Mouse (Mus musculus) kidney, postnatal 0 days (tissue): Measurements from ENCODE around the gene Edem3. TPM values are rescaled to one million over a fixed set of nuclear protein-coding genes. Genes with fewer than 3 reads are reported as not detected.

Experiments used
- ATAC-seq: fragments of 200-750 bp; cut with Nextera tagmentation; replicated peaks from 2 replicates; pipeline ENCODE4 v1.8.0; 2017; ENCODE audit warnings: low read depth, moderate number of reproducible peaks, moderate TSS enrichment, moderate library complexity; ENCODE audit not compliant: low FRiP score
- DNase-seq: peaks from one replicate; pipeline ENCODE4 v3.0.0-alpha.2; 2016; ENCODE audit warnings: low spot score
- H3K27ac ChIP-seq: fragments of 300-500 bp; sonication (generic); 2 replicates; pipeline ENCODE4 v1.5.1; 2014; ENCODE audit warnings: mild to moderate bottlenecking
- H3K27me3 ChIP-seq: fragments of 300-500 bp; sonication (generic); 2 replicates; pipeline ENCODE4 v1.6.1; 2014; ENCODE audit warnings: low read length, mixed read lengths; ENCODE audit not compliant: insufficient read depth
- H3K36me3 ChIP-seq: fragments of 300-500 bp; sonication (generic); 2 replicates; pipeline ENCODE4 v1.6.1; 2014; ENCODE audit warnings: low read length, mixed read lengths; ENCODE audit not compliant: insufficient read depth
- H3K4me1 ChIP-seq: fragments of 300-500 bp; sonication (generic); replicated peaks from 2 replicates; pipeline ENCODE4 v1.6.1; 2014; ENCODE audit warnings: antibody characterized with exemption, low read length, mixed read lengths; ENCODE audit not compliant: insufficient read depth
- H3K4me2 ChIP-seq: fragments of 300-500 bp; sonication (generic); 2 replicates; pipeline ENCODE4 v1.6.1; 2014; ENCODE audit warnings: mild to moderate bottlenecking, low read length, moderate library complexity, mixed read lengths
- H3K4me3 ChIP-seq: fragments of 300-500 bp; sonication (generic); replicated peaks from 2 replicates; pipeline ENCODE4 v1.5.1; 2014; ENCODE audit warnings: low read depth, low read length
- H3K9ac ChIP-seq: fragments of 300-500 bp; sonication (generic); 2 replicates; pipeline ENCODE4 v1.6.1; 2014; ENCODE audit warnings: low read depth, low read length
- H3K9me3 ChIP-seq: fragments of 300-500 bp; sonication (generic); replicated peaks from 2 replicates; pipeline ENCODE4 v1.6.1; 2016; ENCODE audit warnings: low read length, inconsistent platforms, mixed read lengths
- CTCF ChIP-seq: IDR thresholded peaks from 2 replicates; pipeline ENCODE4 v1.5.1; 2016; ENCODE audit warnings: antibody characterized with exemption, low read depth, mild to moderate bottlenecking, moderate library complexity
- WGBS: fragments of 180-500 bp; shearing (Covaris S2); extraction: QIAGEN DNeasy Blood & Tissue Kit; methylation state at CpG from one replicate; pipeline ENCODE4 v1.1.7; 2014; 5-methylcytosine and 5-hydroxymethylcytosine counted together
- polyA plus RNA-seq: library from polyadenylated mRNA; unstranded; fragments of >200 nt; fragmentation: Nextera tagmentation; extraction: Ambion mirVana; gene quantifications from 2 replicates; pipeline ENCODE4 v1.2.1, GENCODE M21; 2015

Gene Edem3
- 11.2 and 11.7 TPM in 2 replicates for polyA plus RNA-seq

DNA sequence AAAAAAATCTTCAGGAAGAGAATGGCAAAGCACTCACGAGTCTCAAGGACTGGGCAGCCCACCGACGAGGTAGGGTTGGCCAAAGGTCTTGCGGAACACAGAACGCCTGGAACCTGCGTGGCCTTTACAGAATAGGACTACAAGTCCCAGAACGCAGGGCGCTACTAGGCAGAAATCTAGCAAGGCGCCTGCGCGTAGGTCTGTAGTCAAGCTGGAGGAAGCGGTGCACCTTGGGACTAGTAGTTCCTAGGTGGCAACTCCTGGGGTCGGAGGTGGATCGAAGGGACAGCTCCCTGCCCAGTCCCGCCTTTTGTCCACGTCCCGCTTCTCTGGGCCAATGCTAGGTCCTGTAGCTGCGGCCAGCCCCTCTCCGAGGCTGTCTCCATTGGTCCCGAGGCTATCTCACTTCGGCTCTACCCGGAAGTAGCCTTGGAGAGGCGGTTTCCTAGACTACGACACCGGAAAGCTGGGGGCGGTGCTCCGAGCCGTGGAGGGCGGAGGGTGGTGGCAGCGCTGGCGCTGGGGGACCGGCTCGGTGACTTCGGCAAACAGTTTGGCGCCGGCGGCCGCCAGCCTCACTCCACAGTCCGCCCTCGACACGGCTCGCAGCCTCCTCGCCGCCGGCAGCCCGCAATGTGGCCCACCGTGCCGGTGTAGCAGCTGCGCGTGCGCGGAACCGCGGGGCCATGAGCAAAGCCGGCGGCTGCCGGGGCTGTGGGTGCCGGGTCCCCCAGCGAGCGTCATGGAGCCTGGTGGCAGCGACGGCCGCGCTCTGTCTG is at the start of gene Edem3:
Edem3 (plus strand) TSS at position 491 of the 779 bp plus-strand sequence.
- Histone ChIP-seq H3K4me2 (peak within 1 kb of the TSS; percentile 95), H3K27me3 (no peaks in the 10 kb centered on the region), H3K36me3 (no peaks in the 10 kb centered on the region), H3K4me3 (peak within 1 kb of the TSS; percentile 80), H3K27ac (peak within 1 kb of the TSS; percentile 84), H3K9ac (peak within 1 kb of the TSS; percentile 74), H3K4me1 (peaks cover 8% of the 10 kb centered on the region), H3K9me3 (no peaks in the 10 kb centered on the region)
- peak; percentile 100 for DNase-seq
- no peak for TF ChIP-seq CTCF
- peak; percentile 100 for ATAC-seq
- WGBS: under 1% methylated on average over 64 of the region's 64 CpGs

DNA sequence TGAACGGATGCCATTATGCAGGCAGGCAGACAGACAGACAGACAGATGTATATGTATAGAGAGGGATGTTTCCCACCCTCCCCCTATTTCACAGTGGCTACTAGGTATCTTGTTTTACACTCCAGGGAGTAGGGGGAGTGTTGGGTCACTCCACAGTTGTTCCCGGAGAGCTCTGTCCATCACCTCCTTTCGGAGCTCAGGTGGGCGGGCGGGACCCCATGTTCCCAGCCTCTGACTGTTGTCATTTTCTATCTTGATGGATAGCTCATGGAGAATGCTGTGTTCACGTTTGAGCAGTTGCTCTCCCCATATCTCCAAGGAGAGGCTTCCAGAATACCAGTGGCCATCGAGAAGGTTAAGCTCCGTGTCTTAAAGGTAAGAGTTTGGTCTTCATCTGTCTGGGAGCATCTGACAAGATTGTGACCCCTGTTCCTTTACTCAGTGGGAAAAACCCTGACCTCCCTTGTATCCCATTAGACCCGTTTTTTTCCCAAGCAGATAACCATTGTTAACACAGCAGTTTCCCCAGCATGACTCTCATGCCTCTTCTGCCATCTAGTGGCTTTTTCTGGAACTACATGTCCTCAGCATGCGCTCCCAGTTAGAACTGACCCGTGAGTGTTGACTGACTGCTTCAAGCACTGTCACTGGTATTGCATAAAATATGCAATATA is 49.3 kb upstream of the Edem3 start:
- Histone ChIP-seq H3K27me3 (no peaks in the 10 kb centered on the region), H3K27ac (no peak overlapping the region), H3K9me3 (no peaks in the 10 kb centered on the region), H3K36me3 (no peaks in the 10 kb centered on the region), H3K4me2 (no peak overlapping the region), H3K9ac (no peak overlapping the region), H3K4me1 (peaks cover 10% of the 10 kb centered on the region; the same call in 1 of the 2 replicates), H3K4me3 (no peak overlapping the region)
- DNase-seq (peak; percentile 92), ATAC-seq (peak; percentile 51)
- WGBS: 30% methylated on average over 11 of the region's 11 CpGs
- TF ChIP-seq CTCF: peak; percentile 96

DNA sequence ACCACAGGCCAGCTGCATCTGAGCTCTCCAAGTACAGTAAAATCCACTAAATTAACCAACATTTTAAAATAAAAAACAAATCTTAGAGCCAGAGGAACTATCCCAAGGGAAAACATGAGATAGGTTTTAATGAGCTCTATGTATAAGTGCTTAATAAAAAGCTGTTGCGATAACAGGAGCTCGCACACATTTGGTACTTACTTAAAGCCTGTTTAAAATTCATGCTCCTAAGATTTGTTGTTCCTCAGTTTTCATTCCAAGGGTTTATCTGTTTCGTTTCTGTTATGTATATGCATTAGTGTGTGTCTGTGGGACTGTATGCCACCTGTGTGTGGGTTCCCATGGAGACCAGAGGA is 48.8 kb upstream of the Edem3 start:
- Histone ChIP-seq H3K9ac (no peak overlapping the region), H3K4me1 (peaks cover 10% of the 10 kb centered on the region; the same call in 1 of the 2 replicates), H3K27ac (no peak overlapping the region), H3K36me3 (no peaks in the 10 kb centered on the region), H3K9me3 (no peaks in the 10 kb centered on the region), H3K4me3 (no peak overlapping the region), H3K4me2 (no peak overlapping the region), H3K27me3 (no peaks in the 10 kb centered on the region)
- ATAC-seq (no peak), DNase-seq (no peak)
- no peak for TF ChIP-seq CTCF
- 86% methylated on average over 3 of the region's 3 CpGs for WGBS

DNA sequence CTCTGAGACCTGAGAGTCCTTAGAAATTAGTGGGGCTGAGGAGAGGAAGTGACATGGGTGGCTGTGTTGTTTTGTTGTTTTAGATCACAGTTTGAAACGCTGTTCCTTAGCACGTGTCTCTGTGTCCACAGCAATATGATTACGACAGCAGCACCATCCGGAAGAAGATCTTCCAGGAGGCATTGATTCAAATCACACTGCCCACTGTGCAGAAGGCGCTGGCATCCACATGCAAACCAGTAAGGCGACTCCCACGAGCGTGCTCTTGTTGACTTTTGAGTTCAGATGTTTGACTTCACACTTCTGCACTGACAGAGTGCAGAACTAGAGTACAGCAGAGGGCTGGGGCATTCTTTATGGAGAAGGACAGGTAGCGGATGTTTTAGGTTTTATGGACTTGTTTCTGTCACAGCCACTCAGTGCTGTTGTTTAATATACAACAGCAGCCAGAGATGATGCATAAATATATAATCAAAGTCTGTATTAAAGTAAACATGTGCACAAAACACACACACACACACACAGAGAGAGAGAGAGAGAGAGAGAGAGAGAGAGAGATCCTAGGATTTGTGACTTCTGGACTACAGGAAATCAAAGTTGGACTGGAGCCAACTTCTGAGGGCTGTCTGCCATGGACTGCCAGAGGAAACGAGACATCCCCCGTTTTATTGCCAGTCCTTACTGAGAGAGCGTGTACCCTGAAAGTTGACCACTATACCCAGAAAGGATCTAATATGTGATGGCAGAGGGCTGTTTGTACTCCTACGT is 46.0 kb upstream of the Edem3 start:
- Histone ChIP-seq H3K4me1 (peaks cover 10% of the 10 kb centered on the region; the same call in 1 of the 2 replicates), H3K27ac (no peak overlapping the region), H3K4me3 (no peak overlapping the region), H3K27me3 (no peaks in the 10 kb centered on the region), H3K4me2 (no peak overlapping the region), H3K9ac (no peak overlapping the region), H3K9me3 (no peaks in the 10 kb centered on the region), H3K36me3 (no peaks in the 10 kb centered on the region)
- no peak for TF ChIP-seq CTCF
- peak; percentile 62 for DNase-seq
- WGBS: 17% methylated on average over 13 of the region's 13 CpGs
- no peak for ATAC-seq

DNA sequence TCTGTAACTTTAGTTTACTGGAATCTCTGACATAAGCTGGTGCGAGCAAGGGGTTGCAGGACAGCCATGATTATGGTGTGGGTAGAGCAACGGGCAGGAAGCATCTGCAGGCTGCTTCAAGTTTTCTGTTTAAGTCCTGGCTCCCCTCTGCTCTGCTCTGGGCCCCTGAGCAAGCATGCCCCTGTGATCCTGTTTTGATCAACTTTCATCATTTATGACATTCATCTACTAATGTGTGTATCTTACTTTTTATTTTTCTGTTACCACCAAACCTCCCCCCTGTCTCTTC is 45.5 kb upstream of the Edem3 start:
- H3K27me3 ChIP-seq: no peaks in the 10 kb centered on the region
- no peak overlapping the region for H3K4me2 ChIP-seq
- H3K9me3 ChIP-seq: no peaks in the 10 kb centered on the region
- H3K9ac ChIP-seq: no peak overlapping the region
- TF ChIP-seq CTCF: no peak
- H3K36me3 ChIP-seq: no peaks in the 10 kb centered on the region
- 37% methylated on average over 2 of the region's 2 CpGs for WGBS
- H3K4me1 ChIP-seq: peaks cover 10% of the 10 kb centered on the region; the same call in 1 of the 2 replicates
- no peak overlapping the region for H3K4me3 ChIP-seq
- DNase-seq: no peak
- H3K27ac ChIP-seq: no peak overlapping the region
- no peak for ATAC-seq

DNA sequence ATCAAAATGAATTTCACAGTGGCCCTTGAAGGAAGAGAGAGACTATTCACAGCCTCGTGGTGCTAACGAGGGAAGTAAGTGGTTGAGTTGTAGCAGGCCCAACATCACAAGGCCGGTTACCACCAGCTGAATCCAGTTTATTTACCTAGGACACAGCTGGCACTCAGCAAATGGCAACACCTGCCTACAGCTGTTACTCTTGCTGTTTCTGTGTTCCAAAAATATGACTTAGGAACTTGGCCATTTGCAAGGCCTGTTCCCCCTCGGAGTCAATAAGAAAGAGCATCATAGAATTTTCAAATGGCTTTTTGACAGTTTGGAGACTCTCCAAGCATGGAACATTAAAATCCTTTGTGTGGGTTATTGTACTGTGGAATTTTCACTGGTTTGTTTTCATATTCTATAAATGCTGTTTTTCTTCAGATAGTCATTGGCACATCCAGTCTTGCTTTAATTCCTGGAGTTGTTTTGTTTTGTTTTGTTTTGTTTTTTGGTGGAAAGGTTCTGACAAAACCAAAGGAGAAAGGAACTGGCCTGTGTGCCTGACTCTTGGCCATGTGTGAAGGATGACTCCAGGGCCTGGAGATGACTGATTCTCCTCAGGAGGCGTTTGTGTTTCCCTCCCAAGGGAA is 44.6 kb upstream of the Edem3 start:
- Histone ChIP-seq H3K4me1 (peaks cover 10% of the 10 kb centered on the region; the same call in 1 of the 2 replicates), H3K9ac (no peak overlapping the region), H3K4me2 (no peak overlapping the region), H3K27me3 (no peaks in the 10 kb centered on the region), H3K9me3 (no peaks in the 10 kb centered on the region), H3K4me3 (no peak overlapping the region), H3K27ac (no peak overlapping the region), H3K36me3 (no peaks in the 10 kb centered on the region)
- TF ChIP-seq CTCF: no peak
- ATAC-seq (no peak), DNase-seq (peak; percentile 36)
- 50% methylated on average over 5 of the region's 5 CpGs for whole genome bisulfite sequencing
